ENCODE assay signal across 8 mouse cellular contexts in the genomic region with DNA sequence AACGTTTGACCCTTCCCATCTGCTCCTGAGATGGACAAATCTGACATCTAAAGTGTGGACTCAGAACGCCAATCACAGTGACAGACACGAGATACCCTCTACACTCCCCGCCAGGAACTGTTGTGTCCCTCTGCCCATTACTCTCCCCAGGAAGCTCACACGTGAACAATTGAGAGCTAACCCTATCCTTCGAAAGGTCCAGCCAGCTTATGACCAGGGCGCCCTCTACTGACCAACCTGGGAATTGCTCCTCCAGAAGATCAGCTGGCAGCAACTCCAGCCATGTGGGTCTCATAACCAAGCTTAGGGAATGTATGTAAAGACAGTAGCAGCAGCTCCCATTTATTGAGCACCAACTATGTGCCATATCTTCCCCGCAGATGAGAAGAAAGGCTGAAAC.
A peak's percentile ranks its signal among the peaks of the same experiment; 100 is the strongest.
DNase-seq lines count a peak whose midpoint lies in the region; ATAC-seq lines count a peak whose summit lies in the region.

No protein-coding gene starts in this region.

- no peaks in the 10 kb centered on the region for H3K36me3 ChIP-seq in kidney, embryonic 15.5 days
- H3K36me3 ChIP-seq in forebrain, embryonic 14.5 days (ENCODE audit: control insufficient read depth, insufficient read depth, low read length): no peaks in the 10 kb centered on the region
- H3K36me3 ChIP-seq in hindbrain, embryonic 14.5 days (replicated peaks; ENCODE audit: control insufficient read depth, insufficient read depth): no peaks in the 10 kb centered on the region

- no peak overlapping the region for H3K9ac ChIP-seq in kidney, embryonic 15.5 days
- H3K9ac ChIP-seq in forebrain, embryonic 14.5 days (ENCODE audit: low read length): no peak overlapping the region
- no peak overlapping the region for H3K9ac ChIP-seq in hindbrain, embryonic 14.5 days

- H3K9me3 ChIP-seq in kidney, embryonic 15.5 days (replicated peaks): no peaks in the 10 kb centered on the region
- H3K9me3 ChIP-seq in forebrain, embryonic 14.5 days (replicated peaks; ENCODE audit: control insufficient read depth, low read length): no peaks in the 10 kb centered on the region
- no peaks in the 10 kb centered on the region for H3K9me3 ChIP-seq in hindbrain, embryonic 14.5 days (ENCODE audit: control insufficient read depth, low read length)

- no peak overlapping the region for H3K4me2 ChIP-seq in kidney, embryonic 15.5 days
- no peak overlapping the region for H3K4me2 ChIP-seq in forebrain, embryonic 14.5 days (ENCODE audit: low read length)
- no peak overlapping the region for H3K4me2 ChIP-seq in hindbrain, embryonic 14.5 days (replicated peaks)

- H3K27me3 ChIP-seq in kidney, embryonic 15.5 days: no peaks in the 10 kb centered on the region
- H3K27me3 ChIP-seq in forebrain, embryonic 14.5 days (replicated peaks; ENCODE audit: control insufficient read depth, insufficient read depth, low read length): no peaks in the 10 kb centered on the region
- H3K27me3 ChIP-seq in hindbrain, embryonic 14.5 days (ENCODE audit: control insufficient read depth, insufficient read depth, low read length): no peaks in the 10 kb centered on the region

- intact Hi-C loops in left cerebral cortex, postnatal 36 days (cut with DNase I): loop anchor here (1.0 kb wide), 1 partner anchor 56 kb away; no protein-coding TSS in a partner anchor

- ATAC-seq in kidney, embryonic 15.5 days (replicated peaks; ENCODE audit: low FRiP score): no peak
- ATAC-seq in forebrain, embryonic 14.5 days: 0 out of 2 replicates have a peak, but pooled peaks have one; percentile 13
- no peak for ATAC-seq in hindbrain, embryonic 14.5 days (ENCODE audit: low FRiP score)

- H3K4me1 ChIP-seq in kidney, embryonic 15.5 days: peaks cover 77% of the 10 kb centered on the region
- H3K4me1 ChIP-seq in forebrain, embryonic 14.5 days (ENCODE audit: control insufficient read depth, insufficient read depth, low read length): peaks cover 8% of the 10 kb centered on the region
- peaks cover 22% of the 10 kb centered on the region for H3K4me1 ChIP-seq in hindbrain, embryonic 14.5 days (replicated peaks; ENCODE audit: control insufficient read depth, insufficient read depth, low read length)

- no peak overlapping the region for H3K4me3 ChIP-seq in kidney, embryonic 15.5 days (replicated peaks)
- no peak overlapping the region for H3K4me3 ChIP-seq in forebrain, embryonic 14.5 days (ENCODE audit: low read depth, low read length)
- H3K4me3 ChIP-seq in hindbrain, embryonic 14.5 days (replicated peaks; ENCODE audit: low read length): no peak overlapping the region

- peak; percentile 82 for DNase-seq in kidney, adult 18-20 months
- DNase-seq in brain, adult 2 months (ENCODE audit: low read depth, low spot score): peak; percentile 88
- peak; percentile 83 for DNase-seq in forebrain, embryonic 14.5 days (ENCODE audit: low spot score)
- DNase-seq in hindbrain, embryonic 14.5 days (ENCODE audit: low spot score): peak; percentile 85
- DNase-seq in left cerebral cortex, postnatal 36 days (ENCODE audit: low spot score in 2 of 2): peak; percentile 83 to 88
- peak; percentile 71 to 75 for DNase-seq in natural killer cell, adult 2 months (ENCODE audit: low spot score in 2 of 2)
- peak; percentile 88 for DNase-seq in testis, postnatal 10 days (ENCODE audit: low spot score)

- no peak overlapping the region for H3K27ac ChIP-seq in kidney, embryonic 15.5 days
- H3K27ac ChIP-seq in forebrain, embryonic 14.5 days (ENCODE audit: low read depth, low read length): no peak overlapping the region
- no peak overlapping the region for H3K27ac ChIP-seq in hindbrain, embryonic 14.5 days

- WGBS in kidney, embryonic 15.5 days: 5% methylated on average over 8 of the region's 8 CpGs
- WGBS in forebrain, embryonic 14.5 days: 3% methylated on average over 8 of the region's 8 CpGs
- WGBS in hindbrain, embryonic 14.5 days: 7% methylated on average over 8 of the region's 8 CpGs
